9 mouse cellular contexts compared by ENCODE assay signal in the genomic region with DNA sequence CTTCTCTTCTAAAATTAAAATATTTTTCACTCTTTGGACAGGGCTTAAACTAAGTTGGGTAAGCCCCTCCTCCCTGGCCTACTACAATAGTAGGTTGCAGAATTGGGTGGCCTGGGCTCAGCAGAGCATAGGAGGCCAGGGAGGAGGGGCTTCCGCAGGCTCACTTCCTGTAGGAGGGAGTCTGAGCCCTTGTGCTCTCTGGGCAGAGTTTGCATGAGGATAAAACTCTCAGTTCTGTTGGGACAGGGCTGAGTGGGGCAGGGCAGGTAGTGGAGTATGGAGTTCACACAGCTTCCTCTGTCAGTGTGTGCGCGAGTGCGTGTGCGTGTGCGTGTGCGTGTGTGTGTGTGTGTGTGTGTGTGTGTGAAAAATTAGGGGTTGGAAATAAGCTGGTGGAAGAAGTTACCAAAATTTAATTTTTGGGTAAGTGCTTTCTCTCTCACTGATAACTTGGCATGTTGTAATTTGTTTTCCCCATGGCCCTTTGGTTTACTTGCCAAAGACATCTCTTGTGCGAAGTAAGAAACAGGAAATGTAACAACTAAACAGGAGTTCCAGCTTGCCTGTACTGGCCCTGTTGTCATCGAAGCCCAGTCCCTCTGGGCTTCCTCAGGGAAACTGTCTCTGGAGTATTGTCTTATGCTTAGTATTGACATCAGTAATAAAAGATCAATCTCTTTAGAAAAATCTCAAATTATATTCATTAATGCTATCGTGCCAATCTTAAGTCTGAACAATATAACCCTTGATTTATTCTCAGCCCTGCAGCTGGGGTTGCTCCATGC. TPM values are rescaled to one million over a fixed set of nuclear protein-coding genes. Genes with fewer than 3 reads are reported as not detected.
DNase-seq lines count a peak whose midpoint lies in the region; ATAC-seq and TF ChIP-seq lines count a peak whose summit lies in the region.
"Had no signal": no experiment of that assay in that cellular context is flagged by ENCODE, and none has a peak within 500 bp of the region (broad histone marks: within the 10 kb centered on the region; RNA-seq: fewer than 3 reads in every experiment).

No protein-coding gene starts in this region.

- no peak for TF ChIP-seq POLR2A in heart, adult 2 months (IDR thresholded peaks at IDR 0.05; ENCODE audit: insufficient read depth, low read depth, low read length)
- no peak for TF ChIP-seq POLR2A in CH12.LX (IDR thresholded peaks at IDR 0.05; ENCODE audit: low read depth, low read length)

- DNase-seq in heart, adult 2 months, result peak; percentile 36 to 43
- peak; percentile 77 for DNase-seq in CH12.LX (ENCODE audit: extremely low read depth)
- peak; percentile 32 to 50 for DNase-seq in kidney, postnatal 4 days
- peak; percentile 4 for DNase-seq in spleen, adult 12 weeks (ENCODE audit: low spot score)
- no peak for DNase-seq in left cerebral cortex, postnatal 4 days
- DNase-seq in c-Kit-positive CD71-positive TER-119-positive erythroid progenitor cells, embryonic 14.5 days (ENCODE audit: low spot score), result no peak
- DNase-seq in layer of hippocampus, postnatal 10 days (ENCODE audit: low spot score in 2 of 2), result no peak

- no peaks in the 10 kb centered on the region for H3K9me3 ChIP-seq in heart, embryonic 12.5 days (replicated peaks)
- H3K9me3 ChIP-seq in CH12.LX (replicated peaks; ENCODE audit: low read length), result peaks cover 5% of the 10 kb centered on the region
- H3K9me3 ChIP-seq: limb, embryonic 12.5 days had no signal

- H3K27ac ChIP-seq in heart, adult 2 months, result peak overlapping the region; percentile 17; the same call in 1 of the 2 replicates
- no peak overlapping the region for H3K27ac ChIP-seq in heart, embryonic 12.5 days (ENCODE audit: poor library complexity, severe bottlenecking)
- H3K27ac ChIP-seq in CH12.LX (ENCODE audit: insufficient read depth, low read depth), result peak overlapping the region; percentile 36
- H3K27ac ChIP-seq: limb, embryonic 12.5 days had no signal

- WGBS in heart, adult 2 months, result 55% methylated on average over 10 of the region's 10 CpGs
- 83% methylated on average over 10 of the region's 10 CpGs for WGBS in heart, embryonic 12.5 days

- TF ChIP-seq EP300 in heart, adult 2 months (IDR thresholded peaks at IDR 0.05; ENCODE audit: insufficient read depth, low read depth, low read length), result no peak
- no peak for TF ChIP-seq EP300 in CH12.LX (IDR thresholded peaks at IDR 0.05; ENCODE audit: low read length)

- H3K36me3 ChIP-seq in heart, adult 2 months (ENCODE audit: control insufficient read depth, insufficient read depth, low read length), result no peaks in the 10 kb centered on the region
- peaks cover 53% of the 10 kb centered on the region for H3K36me3 ChIP-seq in heart, embryonic 12.5 days
- H3K36me3 ChIP-seq in CH12.LX (replicated peaks in 1 of 2; ENCODE audit: control insufficient read depth in 1 of 2, insufficient read depth in 1 of 2, low read length in 1 of 2), result peaks cover 72 to 86% of the 10 kb centered on the region in 2 experiments

- no peak for TF ChIP-seq CTCF in heart, adult 2 months (IDR thresholded peaks at IDR 0.05)
- no peak for TF ChIP-seq CTCF in CH12.LX (conservative IDR thresholded peaks at IDR 0.05 in 1 of 2, IDR thresholded peaks at IDR 0.05 in 1 of 2; ENCODE audit: low read depth in 2 of 2, low read length in 2 of 2)

- no peak for TF ChIP-seq RAD21 in CH12.LX (IDR thresholded peaks at IDR 0.05; ENCODE audit: low read depth, low read length)

- dilution Hi-C loops in CH12.LX (cut with MboI; ENCODE audit: extremely low pct_ligation_motif_present, extremely low pct_unique_long_range_greater_than_20kb, low sequenced_read_pairs), result no loop called here

- 0 out of 2 replicates have a peak, but pooled peaks cover 2% of the 10 kb centered on the region for H3K79me2 ChIP-seq in heart, adult 2 months (replicated peaks; ENCODE audit: control insufficient read depth, insufficient read depth, low read length)
- peaks cover 75% of the 10 kb centered on the region for H3K79me2 ChIP-seq in CH12.LX (replicated peaks; ENCODE audit: control insufficient read depth, extremely low read depth, insufficient read depth, poor library complexity, severe bottlenecking)

- no peak overlapping the region for H3K4me2 ChIP-seq in heart, embryonic 12.5 days
- H3K4me2 ChIP-seq in CH12.LX (ENCODE audit: insufficient read depth, low read depth, poor library complexity, severe bottlenecking), result no peak overlapping the region
- H3K4me2 ChIP-seq: limb, embryonic 12.5 days had no signal

- H3K9ac ChIP-seq in heart, adult 2 months (ENCODE audit: low read depth, low read length), result no peak overlapping the region
- no peak overlapping the region for H3K9ac ChIP-seq in heart, embryonic 12.5 days
- no peak overlapping the region for H3K9ac ChIP-seq in CH12.LX (ENCODE audit: insufficient read depth, low read depth)
- H3K9ac ChIP-seq: limb, embryonic 12.5 days had no signal

- no peak overlapping the region for H3K4me3 ChIP-seq in heart, adult 2 months
- no peak overlapping the region for H3K4me3 ChIP-seq in heart, embryonic 12.5 days
- H3K4me3 ChIP-seq in CH12.LX (replicated peaks in 1 of 3; ENCODE audit: low read depth in 2 of 3, low read length in 2 of 3, poor library complexity in 1 of 3), result no peak overlapping the region
- H3K4me3 ChIP-seq: limb, embryonic 12.5 days had no signal

- in situ Hi-C loops in CH12.LX (cut with MboI; ENCODE audit: low pct_ligation_motif_present, low pct_unique_long_range_greater_than_20kb, low sequenced_read_pairs), result no loop called here

- no peaks in the 10 kb centered on the region for H3K27me3 ChIP-seq in heart, adult 2 months (ENCODE audit: control insufficient read depth, insufficient read depth, low read length)
- no peaks in the 10 kb centered on the region for H3K27me3 ChIP-seq in heart, embryonic 12.5 days (replicated peaks)
- no peaks in the 10 kb centered on the region for H3K27me3 ChIP-seq in CH12.LX (replicated peaks)
- H3K27me3 ChIP-seq: limb, embryonic 12.5 days had no signal

- intact Hi-C loops in heart, adult 2 months (cut with DNase I), result no loop called here
- intact Hi-C loops in left cerebral cortex, postnatal 4 days (cut with DNase I), result no loop called here

- H3K4me1 ChIP-seq in heart, adult 2 months (ENCODE audit: control insufficient read depth, insufficient read depth, low read length), result peaks cover 3% of the 10 kb centered on the region; the same call in 1 of the 2 replicates
- H3K4me1 ChIP-seq in heart, embryonic 12.5 days (replicated peaks), result peaks cover 17% of the 10 kb centered on the region; the same call in 1 of the 2 replicates
- H3K4me1 ChIP-seq in CH12.LX (ENCODE audit: control insufficient read depth in 1 of 2, insufficient read depth in 2 of 2), result peaks cover 19 to 85% of the 10 kb centered on the region in 2 experiments
- H3K4me1 ChIP-seq: limb, embryonic 12.5 days had no signal

- ATAC-seq in heart, embryonic 12.5 days (ENCODE audit: insufficient number of reproducible peaks, low FRiP score), result no peak

TF ChIP-seq in CH12.LX, 34 proteins besides CTCF, POLR2A, EP300 and RAD21:
- TF ChIP-seq ELF1 (IDR thresholded peaks at IDR 0.05; ENCODE audit: low read depth, low read length) (peak; percentile 59), ZMIZ1 (IDR thresholded peaks at IDR 0.05; ENCODE audit: low read depth, low read length) (no peak)

RNA-seq across cellular contexts. Expression of gene Hivep1, which starts 9.2 kb away (rescaled TPM):
- total RNA-seq in heart, adult 2 months (2021), result 10 to 100 TPM; 22.1 to 23.2 TPM
- polyA plus RNA-seq in heart, adult 2 months (2012; rRNA removed), result 16.8 and 21.1 TPM in 2 replicates
- 10.2 and 10.8 TPM in 2 replicates for polyA plus RNA-seq in heart, embryonic 12.5 days (2016; fragmentation: Nextera tagmentation; extraction: Ambion mirVana)
- 18.5 and 24.9 TPM in 2 replicates for total RNA-seq in CH12.LX (2012; rRNA removed)
- total RNA-seq in CH12.LX (2014; rRNA removed), result 7.0 and 7.5 TPM in 2 replicates
- 46.4 and 53.3 TPM in 2 replicates for polyA plus RNA-seq in CH12.LX (2012; ENCODE audit: insufficient read length, low read depth)
- total RNA-seq in left cerebral cortex, postnatal 4 days (2021), result 10 to 100 TPM; 84.3 to 84.9 TPM
- 10 to 100 TPM; 40.9 to 44.3 TPM for total RNA-seq in layer of hippocampus, postnatal 10 days (2021)

Comparison
In these comparisons a context has a peak if more than half of its experiments do, and no peak if none do; other contexts are left out.
1. DNase-seq: peak in heart, adult 2 months (2 of 2), CH12.LX (single experiment), kidney, postnatal 4 days (2 of 2) and spleen, adult 12 weeks (single experiment); none in left cerebral cortex, postnatal 4 days (single experiment), c-Kit-positive CD71-positive TER-119-positive erythroid progenitor cells, embryonic 14.5 days (single experiment) and layer of hippocampus, postnatal 10 days (0 of 2).